Mouse (Mus musculus) liver, postnatal 0 days (tissue): ENCODE measurements at regions not wholly inside any gene's neighbourhood (a gene's known extent, or its start where the extent isn't known, plus 50 kb on each side); places are given as distances from the start of the nearest gene placed in this dataset.

Experiments used
- ATAC-seq: fragments of 200-750 bp; cut with Nextera tagmentation; 2 replicates; pipeline ENCODE4 v1.8.0; 2017; ENCODE audit warnings: mild to moderate bottlenecking, moderate library complexity
- DNase-seq: peaks from one replicate; pipeline ENCODE4 v3.0.0-alpha.2; 2016
- H3K27ac ChIP-seq: fragments of 300-500 bp; sonication (generic); 2 replicates; pipeline ENCODE4 v1.5.1; 2014; ENCODE audit warnings: antibody characterized with exemption, moderate library complexity, mild to moderate bottlenecking, low read depth
- H3K27me3 ChIP-seq: fragments of 300-500 bp; sonication (generic); 2 replicates; pipeline ENCODE4 v1.6.1; 2014; ENCODE audit warnings: low read length, control low read depth, mixed read lengths; ENCODE audit not compliant: insufficient read depth
- H3K36me3 ChIP-seq: fragments of 300-500 bp; sonication (generic); replicated peaks from 2 replicates; pipeline ENCODE4 v1.6.1; 2014; ENCODE audit warnings: mild to moderate bottlenecking, control low read depth, low read length, moderate library complexity, mixed read lengths; ENCODE audit not compliant: insufficient read depth
- H3K4me1 ChIP-seq: fragments of 300-500 bp; sonication (generic); 2 replicates; pipeline ENCODE4 v1.6.1; 2014; ENCODE audit warnings: antibody characterized with exemption, mild to moderate bottlenecking, control low read depth; ENCODE audit not compliant: insufficient read depth
- H3K4me2 ChIP-seq: fragments of 300-500 bp; sonication (generic); 2 replicates; pipeline ENCODE4 v1.6.1; 2014; ENCODE audit warnings: low read depth, mild to moderate bottlenecking, low read length, moderate library complexity, mixed read lengths
- H3K4me3 ChIP-seq: fragments of 300-500 bp; sonication (generic); 2 replicates; pipeline ENCODE4 v1.5.1; 2014; ENCODE audit warnings: low read depth, low read length
- H3K9ac ChIP-seq: fragments of 300-500 bp; sonication (generic); replicated peaks from 2 replicates; pipeline ENCODE4 v1.6.1; 2014; ENCODE audit warnings: mild to moderate bottlenecking, moderate library complexity
- H3K9me3 ChIP-seq: fragments of 300-500 bp; sonication (generic); 2 replicates; pipeline ENCODE4 v1.6.1; 2016; ENCODE audit warnings: mild to moderate bottlenecking, control low read depth, low read length, mixed read lengths
- CTCF ChIP-seq: sonication (generic); IDR thresholded peaks from 2 replicates; pipeline ENCODE4 v1.5.1; 2016; ENCODE audit warnings: antibody characterized with exemption, low read depth
- EP300 ChIP-seq: IDR thresholded peaks from 2 replicates; pipeline ENCODE4 v1.6.1; 2016; ENCODE audit warnings: antibody characterized with exemption, low read depth, mild to moderate bottlenecking
- WGBS: fragments of 180-500 bp; shearing (Covaris S2); extraction: QIAGEN DNeasy Blood & Tissue Kit; methylation state at CpG from one replicate; pipeline ENCODE4 v1.1.7; 2014; ENCODE audit not compliant: insufficient replicate concordance; 5-methylcytosine and 5-hydroxymethylcytosine counted together

- no peak for ATAC-seq
- H3K27ac ChIP-seq = no peak overlapping the region
- no peaks in the 10 kb centered on the region for H3K9me3 ChIP-seq
- H3K36me3 ChIP-seq = no peaks in the 10 kb centered on the region
- H3K4me1 ChIP-seq = no peaks in the 10 kb centered on the region
- DNase-seq = no peak
- 67% methylated on average over 2 of the region's 2 CpGs for WGBS
- no peak overlapping the region for H3K4me3 ChIP-seq
- no peaks in the 10 kb centered on the region for H3K27me3 ChIP-seq
- H3K9ac ChIP-seq = no peak overlapping the region
- TF ChIP-seq EP300 = no peak
- TF ChIP-seq CTCF = no peak
- no peak overlapping the region for H3K4me2 ChIP-seq
Measured at GRCm38 (mm10) chr3:39784901-39785300, 746.2 kb upstream of the Intu start.

DNA sequence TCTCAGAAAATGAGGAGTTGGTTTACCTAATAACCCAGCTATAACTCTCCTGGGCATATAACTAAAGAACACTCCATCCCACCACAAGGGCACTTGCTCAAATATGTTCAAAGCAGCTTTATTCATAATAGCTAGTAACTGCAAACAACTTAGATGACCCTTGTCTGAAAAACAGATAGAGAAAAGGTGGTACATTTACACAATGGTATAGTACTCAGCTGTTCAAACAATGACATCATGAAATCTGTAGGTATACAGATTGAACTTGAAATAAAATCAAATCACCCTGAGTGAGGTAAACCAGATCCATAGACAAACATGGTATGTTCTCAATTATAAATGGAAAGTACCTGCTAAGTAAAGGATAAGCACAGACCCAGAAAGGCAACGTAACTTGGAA lies 721.5 kb upstream of the Intu start:
- 79% methylated on average over 1 of the region's 1 CpGs for WGBS
- ATAC-seq (no peak), DNase-seq (no peak)
- Histone ChIP-seq H3K4me1 (no peaks in the 10 kb centered on the region), H3K27ac (no peak overlapping the region), H3K9ac (no peak overlapping the region), H3K4me3 (no peak overlapping the region), H3K4me2 (no peak overlapping the region), H3K27me3 (no peaks in the 10 kb centered on the region), H3K9me3 (no peaks in the 10 kb centered on the region), H3K36me3 (no peaks in the 10 kb centered on the region)
- TF ChIP-seq CTCF (no peak), EP300 (no peak)

GRCm38 (mm10) chr3:39814814-39815213 lies 716.3 kb upstream of the Intu start:
- H3K9ac ChIP-seq = no peak overlapping the region
- H3K27me3 ChIP-seq = no peaks in the 10 kb centered on the region
- no peak overlapping the region for H3K4me3 ChIP-seq
- no peaks in the 10 kb centered on the region for H3K4me1 ChIP-seq
- ATAC-seq (no peak), DNase-seq (peak; percentile 38)
- H3K36me3 ChIP-seq = no peaks in the 10 kb centered on the region
- 15% methylated on average over 6 of the region's 6 CpGs for WGBS
- no peak overlapping the region for H3K4me2 ChIP-seq
- no peak overlapping the region for H3K27ac ChIP-seq
- TF ChIP-seq CTCF (peak; percentile 73), EP300 (no peak)
- no peaks in the 10 kb centered on the region for H3K9me3 ChIP-seq

DNA sequence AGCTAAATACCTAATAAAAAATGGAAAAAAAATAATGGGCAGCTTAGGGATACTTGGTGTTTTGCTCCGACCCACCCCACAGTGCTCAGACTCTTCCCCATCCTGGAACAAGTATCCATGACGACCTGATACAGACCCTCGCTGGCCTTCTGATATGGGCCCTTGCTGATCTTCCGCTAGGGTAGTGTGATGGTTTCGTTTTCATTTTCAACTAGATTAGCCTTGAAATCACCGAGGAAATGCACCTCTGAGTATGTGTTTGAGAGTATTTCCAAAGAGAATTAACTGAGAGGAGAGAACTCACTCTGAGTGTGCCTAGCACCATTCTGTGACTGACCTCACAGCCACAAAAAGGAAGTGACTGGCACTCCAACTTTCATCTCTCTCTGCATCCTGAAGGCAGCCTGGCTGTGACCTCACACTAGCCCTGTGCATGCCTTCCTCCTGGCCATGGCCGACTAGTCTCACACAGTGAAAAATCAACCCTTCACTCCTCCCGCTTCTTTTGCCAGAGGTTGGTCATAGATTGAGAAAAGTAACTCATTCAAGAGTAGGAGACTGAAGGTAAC lies 700.5 kb upstream of the Intu start:
- ATAC-seq = no peak
- no peaks in the 10 kb centered on the region for H3K36me3 ChIP-seq
- no peak overlapping the region for H3K4me2 ChIP-seq
- WGBS = 75% methylated on average over 8 of the region's 8 CpGs
- H3K4me3 ChIP-seq = no peak overlapping the region
- no peak for DNase-seq
- no peaks in the 10 kb centered on the region for H3K4me1 ChIP-seq
- TF ChIP-seq EP300 (no peak), CTCF (no peak)
- no peak overlapping the region for H3K27ac ChIP-seq
- no peaks in the 10 kb centered on the region for H3K9me3 ChIP-seq
- no peak overlapping the region for H3K9ac ChIP-seq
- no peaks in the 10 kb centered on the region for H3K27me3 ChIP-seq

DNA sequence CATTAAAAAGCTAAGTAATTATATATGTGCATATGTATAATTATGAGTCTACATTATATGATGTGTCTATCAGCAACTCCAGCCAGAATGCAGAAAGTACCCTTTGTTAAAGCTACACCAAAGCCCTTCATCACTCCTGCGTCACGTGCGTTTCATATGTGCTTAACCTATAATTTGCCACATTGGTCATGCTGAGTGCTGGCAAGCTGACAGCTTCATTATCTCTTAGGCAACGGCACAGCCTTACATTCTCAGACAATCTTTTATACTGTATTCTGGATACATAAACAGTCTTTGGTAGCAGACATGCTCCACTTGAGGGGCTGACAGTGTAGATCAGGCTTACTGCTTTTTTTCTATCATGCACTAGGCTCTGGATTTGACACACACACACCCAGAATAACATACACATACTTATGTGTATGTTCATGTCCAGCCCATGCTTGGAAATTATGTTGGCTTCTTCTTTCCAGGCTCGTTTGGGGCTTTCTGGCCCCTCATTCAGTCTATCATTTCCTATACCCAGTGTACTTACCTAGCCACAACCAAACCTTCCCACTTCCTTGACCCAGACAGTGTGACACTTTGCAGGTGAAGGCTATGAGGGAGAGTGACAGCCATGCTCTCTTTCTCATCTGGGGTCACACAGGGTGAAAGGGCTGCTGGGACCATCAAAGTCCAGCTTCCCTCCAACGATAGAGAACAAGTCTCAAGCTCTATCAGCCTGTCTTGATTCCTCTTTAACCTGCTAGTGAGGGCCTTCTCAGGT lies 692.5 kb upstream of the Intu start:
- H3K27ac ChIP-seq = no peak overlapping the region
- H3K27me3 ChIP-seq = no peaks in the 10 kb centered on the region
- ATAC-seq (no peak), DNase-seq (no peak)
- no peak for TF ChIP-seq CTCF
- TF ChIP-seq EP300 = no peak
- H3K9ac ChIP-seq = no peak overlapping the region
- H3K9me3 ChIP-seq = no peaks in the 10 kb centered on the region
- H3K4me2 ChIP-seq = no peak overlapping the region
- H3K4me3 ChIP-seq = no peak overlapping the region
- WGBS = 76% methylated on average over 6 of the region's 6 CpGs
- H3K36me3 ChIP-seq = no peaks in the 10 kb centered on the region
- H3K4me1 ChIP-seq = no peaks in the 10 kb centered on the region

- no peak for DNase-seq
- Histone ChIP-seq H3K4me1 (no peaks in the 10 kb centered on the region), H3K9me3 (no peaks in the 10 kb centered on the region), H3K27me3 (no peaks in the 10 kb centered on the region), H3K4me3 (no peak overlapping the region), H3K27ac (no peak overlapping the region), H3K4me2 (no peak overlapping the region), H3K36me3 (no peaks in the 10 kb centered on the region), H3K9ac (no peak overlapping the region)
- WGBS = 76% methylated on average over 5 of the region's 5 CpGs
- ATAC-seq = no peak
- TF ChIP-seq CTCF (no peak), EP300 (no peak)
Measured at GRCm38 (mm10) chr3:39840946-39841345, 690.1 kb upstream of the Intu start.
